Mouse (Mus musculus) hindbrain, postnatal 0 days (tissue): ENCODE measurements around the gene Cyp1a1. TPM values are rescaled to one million over a fixed set of nuclear protein-coding genes. Genes with fewer than 3 reads are reported as not detected.

ENCODE experiments used
- ATAC-seq: fragments of 200-750 bp; cut with Nextera tagmentation; 2 replicates; pipeline ENCODE4 v1.8.0; 2017; ENCODE audit warnings: mild to moderate bottlenecking, moderate TSS enrichment, moderate library complexity
- DNase-seq: peaks from one replicate; pipeline ENCODE4 v3.0.0-alpha.2; 2015; ENCODE audit warnings: low spot score
- H3K27ac ChIP-seq: fragments of 300-500 bp; sonication (generic); 2 replicates; pipeline ENCODE4 v1.5.1; 2014; ENCODE audit warnings: mild to moderate bottlenecking
- H3K27me3 ChIP-seq: fragments of 300-500 bp; sonication (generic); 2 replicates; pipeline ENCODE4 v1.6.1; 2014; ENCODE audit warnings: low read length, mixed read lengths; ENCODE audit not compliant: insufficient read depth
- H3K36me3 ChIP-seq: fragments of 300-500 bp; sonication (generic); 2 replicates; pipeline ENCODE4 v1.6.1; 2014; ENCODE audit warnings: low read length, mixed read lengths; ENCODE audit not compliant: insufficient read depth
- H3K4me1 ChIP-seq: fragments of 300-500 bp; sonication (generic); 2 replicates; pipeline ENCODE4 v1.6.1; 2014; ENCODE audit warnings: antibody characterized with exemption, low read length, mixed read lengths; ENCODE audit not compliant: insufficient read depth
- H3K4me2 ChIP-seq: fragments of 300-500 bp; sonication (generic); 2 replicates; pipeline ENCODE4 v1.6.1; 2014; ENCODE audit warnings: low read depth, mild to moderate bottlenecking, low read length, moderate library complexity, mixed read lengths
- H3K4me3 ChIP-seq: fragments of 300-500 bp; sonication (generic); 2 replicates; pipeline ENCODE4 v1.5.1; 2014; ENCODE audit warnings: low read length
- H3K9ac ChIP-seq: fragments of 300-500 bp; sonication (generic); replicated peaks from 2 replicates; pipeline ENCODE4 v1.6.1; 2014; ENCODE audit warnings: mild to moderate bottlenecking, low read length, moderate library complexity, mixed read lengths
- H3K9me3 ChIP-seq: fragments of 300-500 bp; sonication (generic); 2 replicates; pipeline ENCODE4 v1.6.1; 2016; ENCODE audit warnings: low read length, mixed read lengths
- CTCF ChIP-seq: IDR thresholded peaks from 2 replicates; pipeline ENCODE4 v1.5.1; 2016; ENCODE audit warnings: antibody characterized with exemption, control low read depth, low read depth
- WGBS: fragments of 180-500 bp; shearing (Covaris S2); extraction: QIAGEN DNeasy Blood & Tissue Kit; methylation state at CpG from one replicate; pipeline ENCODE4 v1.1.7; 2014; 5-methylcytosine and 5-hydroxymethylcytosine counted together
- polyA plus RNA-seq: library from polyadenylated mRNA; unstranded; fragments of >200 nt; fragmentation: Nextera tagmentation; extraction: Ambion mirVana; gene quantifications from 2 replicates; pipeline ENCODE4 v1.2.1, GENCODE M21; 2015
- total RNA-seq: library from RNA; depleted of rRNA; stranded (reverse); fragments of >200 nt; gene quantifications from 2 replicates; pipeline ENCODE4 v1.2.3, GENCODE M21; 2014

Gene Cyp1a1
- total and polyA plus RNA-seq, 2 experiments from 2014 or later = 0.05 to 0.24 TPM

- 90% methylated on average over 6 of the region's 6 CpGs for WGBS
These were observed 37.5 kb upstream of the Cyp1a1 start for GRCm38 (mm10) chr9:57650130-57650785.

GRCm38 (mm10) chr9:57650786-57651311, 36.9 kb upstream of the Cyp1a1 start:
- ATAC-seq (peak; percentile 72), DNase-seq (peak; percentile 75)
- H3K4me2 ChIP-seq = no peak overlapping the region
- peaks cover 4% of the 10 kb centered on the region; the same call in 1 of the 2 replicates for H3K4me1 ChIP-seq
- no peak overlapping the region for H3K9ac ChIP-seq
- no peaks in the 10 kb centered on the region for H3K36me3 ChIP-seq
- 21% methylated on average over 6 of the region's 6 CpGs for WGBS
- H3K9me3 ChIP-seq = no peaks in the 10 kb centered on the region
- H3K27me3 ChIP-seq = no peaks in the 10 kb centered on the region
- TF ChIP-seq CTCF = no peak
- no peak overlapping the region for H3K4me3 ChIP-seq
- peak overlapping the region; percentile 67 for H3K27ac ChIP-seq

More at GRCm38 (mm10) chr9:57650130-57650785, 37.5 kb upstream of the Cyp1a1 start:
- H3K36me3 ChIP-seq = no peaks in the 10 kb centered on the region
- H3K4me1 ChIP-seq = peaks cover 4% of the 10 kb centered on the region; the same call in 1 of the 2 replicates
- H3K27me3 ChIP-seq = no peaks in the 10 kb centered on the region
- H3K4me3 ChIP-seq = no peak overlapping the region
- DNase-seq (no peak), ATAC-seq (no peak)
- H3K27ac ChIP-seq = peak overlapping the region; percentile 67; the same call in 1 of the 2 replicates
- no peaks in the 10 kb centered on the region for H3K9me3 ChIP-seq
- no peak for TF ChIP-seq CTCF
- H3K4me2 ChIP-seq = no peak overlapping the region
- H3K9ac ChIP-seq = no peak overlapping the region

GRCm38 (mm10) chr9:57652351-57652750, 35.4 kb upstream of the Cyp1a1 start:
- Histone ChIP-seq H3K36me3 (no peaks in the 10 kb centered on the region), H3K9ac (no peak overlapping the region), H3K9me3 (no peaks in the 10 kb centered on the region), H3K4me1 (peaks cover 4% of the 10 kb centered on the region; the same call in 1 of the 2 replicates), H3K27ac (no peak overlapping the region), H3K4me3 (no peak overlapping the region), H3K27me3 (no peaks in the 10 kb centered on the region), H3K4me2 (no peak overlapping the region)
- DNase-seq = no peak
- TF ChIP-seq CTCF = no peak
- 71% methylated on average over 9 of the region's 9 CpGs for WGBS
- ATAC-seq = no peak

GRCm38 (mm10) chr9:57652855-57653254, 34.9 kb upstream of the Cyp1a1 start:
- WGBS = 31% methylated on average over 3 of the region's 3 CpGs
- H3K4me2 ChIP-seq = no peak overlapping the region
- no peaks in the 10 kb centered on the region for H3K27me3 ChIP-seq
- DNase-seq = no peak
- ATAC-seq = no peak
- H3K36me3 ChIP-seq = no peaks in the 10 kb centered on the region
- no peak overlapping the region for H3K9ac ChIP-seq
- no peak overlapping the region for H3K4me3 ChIP-seq
- H3K9me3 ChIP-seq = no peaks in the 10 kb centered on the region
- H3K27ac ChIP-seq = no peak overlapping the region
- peaks cover 4% of the 10 kb centered on the region; the same call in 1 of the 2 replicates for H3K4me1 ChIP-seq
- TF ChIP-seq CTCF = no peak

GRCm38 (mm10) chr9:57653283-57653682, 34.4 kb upstream of the Cyp1a1 start, which contains the start of gene Csk:
Gene Csk, minus strand, starts transcription at chr9:57653631.
- H3K27me3 ChIP-seq = no peaks in the 10 kb centered on the region
- no peaks in the 10 kb centered on the region for H3K36me3 ChIP-seq
- no peaks in the 10 kb centered on the region for H3K9me3 ChIP-seq
- ATAC-seq (no peak), DNase-seq (no peak)
- WGBS = 56% methylated on average over 5 of the region's 5 CpGs
- H3K4me2 ChIP-seq = no peak within 1 kb of the TSS
- peaks cover 4% of the 10 kb centered on the region; the same call in 1 of the 2 replicates for H3K4me1 ChIP-seq
- H3K27ac ChIP-seq = no peak within 1 kb of the TSS
- TF ChIP-seq CTCF = no peak
- no peak within 1 kb of the TSS for H3K9ac ChIP-seq
- no peak within 1 kb of the TSS for H3K4me3 ChIP-seq

GRCm38 (mm10) chr9:57654966-57655365, 32.8 kb upstream of the Cyp1a1 start:
- Histone ChIP-seq H3K9me3 (no peaks in the 10 kb centered on the region), H3K4me3 (no peak overlapping the region), H3K27ac (no peak overlapping the region), H3K9ac (no peak overlapping the region), H3K4me2 (no peak overlapping the region), H3K27me3 (no peaks in the 10 kb centered on the region), H3K4me1 (peaks cover 4% of the 10 kb centered on the region; the same call in 1 of the 2 replicates), H3K36me3 (no peaks in the 10 kb centered on the region)
- TF ChIP-seq CTCF = no peak
- no peak for DNase-seq
- 83% methylated on average over 1 of the region's 1 CpGs for WGBS
- no peak for ATAC-seq

GRCm38 (mm10) chr9:57655749-57656148, 32.0 kb upstream of the Cyp1a1 start:
- TF ChIP-seq CTCF = peak; percentile 97
- DNase-seq (peak; percentile 97), ATAC-seq (peak; percentile 84)
- 2% methylated on average over 11 of the region's 11 CpGs for WGBS
- H3K36me3 ChIP-seq = no peaks in the 10 kb centered on the region
- H3K27ac ChIP-seq = no peak overlapping the region
- peak overlapping the region; percentile 21 for H3K4me2 ChIP-seq
- no peaks in the 10 kb centered on the region for H3K9me3 ChIP-seq
- no peaks in the 10 kb centered on the region for H3K27me3 ChIP-seq
- no peak overlapping the region for H3K9ac ChIP-seq
- H3K4me3 ChIP-seq = no peak overlapping the region
- H3K4me1 ChIP-seq = peaks cover 1% of the 10 kb centered on the region; the same call in 1 of the 2 replicates
